8 mouse cellular contexts compared by ENCODE assay signal in genomic region chr19:21737446-21737845, GRCm38 (mm10). TPM values are rescaled to one million over a fixed set of nuclear protein-coding genes. Genes with fewer than 3 reads are reported as not detected.
DNase-seq lines count a peak whose midpoint lies in the region; ATAC-seq lines count a peak whose summit lies in the region.

No protein-coding gene starts in this region.

- no peaks in the 10 kb centered on the region for H3K79me2 ChIP-seq in macrophage (ENCODE audit: inconsistent target)

- peaks cover 9% of the 10 kb centered on the region for H3K4me1 ChIP-seq in hindbrain, embryonic 13.5 days (replicated peaks)
- H3K4me1 ChIP-seq in hindbrain, embryonic 12.5 days = no peaks in the 10 kb centered on the region
- peaks cover 5% of the 10 kb centered on the region; the same call in 1 of the 2 replicates for H3K4me1 ChIP-seq in kidney, embryonic 16.5 days (ENCODE audit: insufficient read depth, low read length)

- 74% methylated on average over 18 of the region's 18 CpGs for WGBS in hindbrain, embryonic 13.5 days
- 68% methylated on average over 18 of the region's 18 CpGs for WGBS in hindbrain, embryonic 12.5 days
- WGBS in kidney, embryonic 16.5 days = 41% methylated on average over 18 of the region's 18 CpGs
- 5% methylated on average over 18 of the region's 18 CpGs for WGBS in macrophage (ENCODE audit: missing documents)

- no peak overlapping the region for H3K4me2 ChIP-seq in hindbrain, embryonic 13.5 days
- H3K4me2 ChIP-seq in hindbrain, embryonic 12.5 days (replicated peaks) = no peak overlapping the region
- peak overlapping the region; percentile 30 for H3K4me2 ChIP-seq in kidney, embryonic 16.5 days (replicated peaks; ENCODE audit: low read depth, low read length)

- ATAC-seq in hindbrain, embryonic 13.5 days (ENCODE audit: low FRiP score) = no peak
- ATAC-seq in hindbrain, embryonic 12.5 days (ENCODE audit: low FRiP score) = no peak
- ATAC-seq in kidney, embryonic 16.5 days (ENCODE audit: low FRiP score, low TSS enrichment) = peak; percentile 61; the same call in 1 of the 2 replicates

- no peak overlapping the region for H3K9ac ChIP-seq in hindbrain, embryonic 13.5 days
- no peak overlapping the region for H3K9ac ChIP-seq in hindbrain, embryonic 12.5 days
- no peak overlapping the region for H3K9ac ChIP-seq in kidney, embryonic 16.5 days (replicated peaks; ENCODE audit: low read length)

- H3K4me3 ChIP-seq in hindbrain, embryonic 13.5 days = no peak overlapping the region
- no peak overlapping the region for H3K4me3 ChIP-seq in hindbrain, embryonic 12.5 days
- no peak overlapping the region for H3K4me3 ChIP-seq in kidney, embryonic 16.5 days (ENCODE audit: low read length)
- H3K4me3 ChIP-seq in macrophage (ENCODE audit: inconsistent target) = peak overlapping the region; percentile 29

- H3K36me3 ChIP-seq in hindbrain, embryonic 13.5 days = no peaks in the 10 kb centered on the region
- no peaks in the 10 kb centered on the region for H3K36me3 ChIP-seq in hindbrain, embryonic 12.5 days
- H3K36me3 ChIP-seq in kidney, embryonic 16.5 days (ENCODE audit: insufficient read depth, low read length) = no peaks in the 10 kb centered on the region
- H3K36me3 ChIP-seq in macrophage (ENCODE audit: inconsistent target) = no peaks in the 10 kb centered on the region

- DNase-seq in heart, adult 18-20 months = peak; percentile 58 to 66
- no peak for DNase-seq in frontal cortex, postnatal 10 days (ENCODE audit: low spot score in 2 of 2)
- DNase-seq in ovary, adult 18-20 months (ENCODE audit: low spot score) = no peak
- DNase-seq in right cerebral cortex, postnatal 4 days = no peak

- H3K27me3 ChIP-seq in hindbrain, embryonic 13.5 days = no peaks in the 10 kb centered on the region
- H3K27me3 ChIP-seq in hindbrain, embryonic 12.5 days = no peaks in the 10 kb centered on the region
- no peaks in the 10 kb centered on the region for H3K27me3 ChIP-seq in kidney, embryonic 16.5 days (ENCODE audit: insufficient read depth, low read length)

- no peaks in the 10 kb centered on the region for H3K9me3 ChIP-seq in hindbrain, embryonic 13.5 days
- H3K9me3 ChIP-seq in hindbrain, embryonic 12.5 days (replicated peaks) = no peaks in the 10 kb centered on the region
- H3K9me3 ChIP-seq in kidney, embryonic 16.5 days (ENCODE audit: low read length) = no peaks in the 10 kb centered on the region

- H3K27ac ChIP-seq in hindbrain, embryonic 13.5 days = peak overlapping the region; percentile 76; the same call in 1 of the 2 replicates
- no peak overlapping the region for H3K27ac ChIP-seq in hindbrain, embryonic 12.5 days
- H3K27ac ChIP-seq in kidney, embryonic 16.5 days (ENCODE audit: low read length) = peak overlapping the region; percentile 43; the same call in 1 of the 2 replicates
- H3K27ac ChIP-seq in macrophage = peak overlapping the region; percentile 83

RNA-seq across cellular contexts. Expression of gene Cemip2, which starts 40.7 kb away (rescaled TPM):
- 49.1 and 54.1 TPM in 2 replicates for polyA plus RNA-seq in hindbrain, embryonic 13.5 days (2015; fragmentation: Nextera tagmentation; extraction: Ambion mirVana)
- polyA plus RNA-seq in hindbrain, embryonic 12.5 days (2016; fragmentation: Nextera tagmentation; extraction: Ambion mirVana) = 90.3 and 92.0 TPM in 2 replicates
- 10 to 100 TPM; 11.0 to 11.3 TPM for total RNA-seq in heart, adult 18-20 months (2021)
- polyA plus RNA-seq in kidney, embryonic 16.5 days (2015; fragmentation: Nextera tagmentation; extraction: Ambion mirVana) = 22.9 and 25.0 TPM in 2 replicates
- 100 to 1,000 TPM in 3 of 26 experiments, 10 to 100 TPM in 23; 37.8 to 540 (median 52.2) TPM for total RNA-seq in macrophage (2018; cell fraction: chromatin; rRNA removed)
- 10 to 100 TPM in 24 of 26 experiments, 1 to 10 TPM in 2; 8.0 to 55.8 (median 15.1) TPM for total RNA-seq in macrophage (2018; cell fraction: cytosol; rRNA removed)
- total RNA-seq in macrophage (2018; cell fraction: nucleus; rRNA removed) = 100 to 1,000 TPM in 2 of 26 experiments, 10 to 100 TPM in 24; 33.4 to 439 (median 45.1) TPM
- 6.8 to 11.2 TPM (median 10.2 TPM) in 3 replicates for polyA plus RNA-seq in macrophage (2018)

Comparison
In these comparisons a context has a peak if more than half of its experiments do, and no peak if none do; other contexts are left out.
1. DNase-seq: peak in heart, adult 18-20 months (2 of 2); none in frontal cortex, postnatal 10 days (0 of 2), ovary, adult 18-20 months (single experiment) and right cerebral cortex, postnatal 4 days (single experiment).